Mouse (Mus musculus) ES-Bruce4 (cell line): ENCODE data around the gene Tmem62.
A peak's percentile ranks its signal among the peaks of the same experiment; 100 is the strongest.

Source experiments
- CTCF ChIP-seq: IDR thresholded peaks from one replicate; pipeline ENCODE4 v1.8.1; 2011; ENCODE audit warnings: low read depth, low read length
- EP300 ChIP-seq: IDR thresholded peaks from 2 replicates; pipeline ENCODE4 v1.6.1; 2011; ENCODE audit warnings: low read depth, low read length; ENCODE audit not compliant: insufficient read depth
- POLR2A ChIP-seq: IDR thresholded peaks from one replicate; pipeline ENCODE4 v1.8.1; 2011; ENCODE audit warnings: low read length; ENCODE audit not compliant: insufficient read depth

DNA sequence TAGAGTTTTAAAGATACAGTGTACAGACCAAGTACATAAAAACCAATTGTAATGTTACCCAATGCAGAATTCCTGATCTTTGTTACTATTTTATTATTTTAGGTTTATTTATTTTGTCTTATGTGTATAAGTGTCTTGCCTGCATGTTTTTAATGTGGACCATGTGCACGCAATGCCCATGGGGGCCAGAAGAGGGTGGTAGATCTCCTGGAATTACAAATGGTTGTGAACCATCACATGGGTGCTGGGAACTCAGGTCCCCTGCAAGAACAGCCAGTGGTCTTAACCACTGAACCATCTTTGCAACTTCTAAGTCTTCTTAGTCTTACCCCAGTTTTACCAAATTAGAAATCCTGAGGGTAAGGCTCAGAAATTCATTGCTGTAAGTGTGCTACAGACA is 8.4 kb downstream of the Tmem62 start:
- no peak for TF ChIP-seq POLR2A
- TF ChIP-seq CTCF, result peak; percentile 40
- TF ChIP-seq EP300, result no peak
